Mouse (Mus musculus): ENCODE measurements at regions not wholly inside any gene's neighbourhood (a gene's known extent, or its start where the extent isn't known, plus 50 kb on each side); places are given as distances from the start of the nearest gene placed in this dataset.

GRCm38 (mm10) chr2:169286701-169287100, 300.8 kb downstream of the Gm11011 start:
- TF ChIP-seq CTCF (conservative IDR thresholded peaks at IDR 0.05 in 1 of 2, IDR thresholded peaks at IDR 0.05 in 1 of 2; ENCODE audit: low read depth in 2 of 2, low read length in 2 of 2): no peak
- TF ChIP-seq EP300 (IDR thresholded peaks at IDR 0.05; ENCODE audit: low read length): no peak
- no peak for TF ChIP-seq USF1 (IDR thresholded peaks at IDR 0.05; ENCODE audit: low read depth, low read length)
- TF ChIP-seq ZC3H11A (IDR thresholded peaks at IDR 0.05; ENCODE audit: low read depth, low read length): no peak
- no peak for TF ChIP-seq POLR2A (IDR thresholded peaks at IDR 0.05; ENCODE audit: low read depth, low read length)
- TF ChIP-seq MEF2A (IDR thresholded peaks at IDR 0.05; ENCODE audit: borderline replicate concordance, low read depth, low read length): no peak
- no peak for TF ChIP-seq SMC3 (IDR thresholded peaks at IDR 0.05; ENCODE audit: low read depth, low read length)

Measured in CH12.LX (cell line).